Mouse (Mus musculus) cerebellum, adult 9-10 months (tissue): ENCODE measurements around the gene Gtf2h2.
"Not testable (repeated sequence)": the region's sequence is repeated elsewhere in the genome, so short reads cannot be mapped to it uniquely, and the experiment has no call there.

Experiments
- DNase-seq: peaks from one replicate; pipeline ENCODE4 v3.0.0; 2022

Gene Gtf2h2

GRCm38 (mm10) chr13:100483610-100484009 lies 8.8 kb downstream of the Gtf2h2 start:
- DNase-seq: no peak

GRCm38 (mm10) chr13:100463527-100464222 lies 28.7 kb downstream of the Gtf2h2 start:
- DNase-seq: no peak

GRCm38 (mm10) chr13:100461336-100461735 lies 31.0 kb downstream of the Gtf2h2 start:
- no peak for DNase-seq

DNA sequence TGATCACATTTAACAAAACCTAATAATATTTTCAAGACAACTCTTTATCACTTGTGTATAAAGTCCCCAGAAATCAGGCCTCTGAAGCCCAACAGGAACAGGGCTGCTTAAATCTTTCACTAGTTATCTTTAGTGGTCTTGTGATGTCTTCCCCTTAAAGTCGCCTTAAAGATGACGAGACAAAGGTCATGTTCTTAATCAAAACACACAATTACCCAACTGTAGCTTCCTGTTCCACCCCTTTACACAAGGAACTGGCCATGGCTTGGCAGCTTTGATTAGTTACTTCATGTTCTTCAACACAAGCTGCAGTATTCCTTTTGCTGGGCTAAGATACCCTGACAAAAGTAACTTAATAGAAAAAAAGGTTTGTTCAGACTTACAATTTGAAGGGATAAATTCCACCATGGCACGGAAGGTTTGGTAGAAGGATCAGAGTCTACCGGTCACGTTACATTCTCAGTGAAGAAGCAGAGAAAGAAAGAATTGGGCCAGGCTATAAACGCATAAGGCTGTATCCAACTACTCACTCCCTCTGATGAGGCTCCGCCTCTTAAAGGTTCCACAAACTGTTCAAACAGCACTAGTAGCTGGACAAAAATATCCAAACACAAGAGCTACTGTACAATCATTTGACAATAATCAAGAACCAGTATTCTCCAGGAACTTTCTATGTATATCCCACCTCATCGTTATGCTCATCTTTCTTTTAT lies 39.8 kb downstream of the Gtf2h2 start, which contains the start of gene Naip1:
Gene Naip1, minus strand, starts transcription at position 455 of the 713 bp plus-strand sequence.
- DNase-seq: not testable (repeated sequence)

DNA sequence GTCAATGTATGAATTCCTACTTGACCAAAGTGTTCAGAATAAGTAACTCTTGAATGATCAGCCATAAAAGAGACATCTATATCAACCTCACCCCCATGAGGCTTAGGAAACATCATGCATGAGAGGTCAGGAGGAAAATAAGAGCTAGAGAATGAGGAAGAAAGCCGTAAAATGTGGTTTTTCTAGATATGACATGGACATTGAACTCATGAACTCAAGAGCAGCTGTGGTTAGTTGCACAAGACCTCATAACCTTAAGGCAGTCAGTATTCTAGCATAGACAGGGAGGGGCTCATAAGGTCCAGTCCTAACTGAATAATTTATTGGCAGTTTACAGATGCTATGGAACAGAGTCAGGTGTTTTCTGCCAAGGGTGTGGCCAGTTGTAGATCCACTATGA lies 42.9 kb downstream of the Gtf2h2 start:
- DNase-seq: no peak

DNA sequence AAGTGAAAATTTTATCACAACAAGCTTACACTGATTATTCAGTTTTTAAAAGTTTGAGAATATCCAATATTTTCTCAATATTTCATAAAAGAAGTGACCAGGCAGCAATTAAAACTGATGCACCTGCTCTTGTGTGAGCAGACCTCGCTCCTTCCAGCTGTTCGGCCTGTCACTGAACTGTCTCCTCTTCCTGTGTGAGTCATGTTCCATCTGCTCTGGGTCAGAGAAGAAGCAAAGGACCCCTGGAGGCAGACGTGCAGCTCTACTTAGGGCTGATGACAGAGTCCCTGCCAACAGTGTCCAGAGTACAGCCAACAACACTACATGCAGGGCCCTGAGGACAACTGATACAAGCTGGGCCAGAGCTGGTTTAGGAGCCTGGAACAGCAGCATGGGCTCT lies 52.3 kb downstream of the Gtf2h2 start:
- no peak for DNase-seq

DNA sequence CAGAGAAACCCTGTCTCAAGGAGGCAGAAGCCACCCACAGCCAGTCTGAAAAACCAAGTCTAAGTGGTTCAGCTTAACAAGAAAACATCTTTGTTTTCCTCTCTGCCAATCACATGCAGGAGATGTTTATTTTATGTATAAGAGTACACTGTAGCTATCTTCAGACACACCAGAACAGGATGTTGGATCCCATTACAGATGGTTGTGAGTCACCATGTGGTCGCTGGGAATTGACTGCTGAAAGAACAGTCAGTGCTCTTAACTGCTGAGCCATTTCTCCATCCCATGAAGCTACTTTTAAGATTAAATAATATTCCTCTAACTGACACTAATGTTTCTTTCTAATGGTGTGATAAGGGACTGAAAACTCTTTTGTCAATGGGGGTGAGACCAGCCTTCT lies 53.7 kb downstream of the Gtf2h2 start:
- no peak for DNase-seq

DNA sequence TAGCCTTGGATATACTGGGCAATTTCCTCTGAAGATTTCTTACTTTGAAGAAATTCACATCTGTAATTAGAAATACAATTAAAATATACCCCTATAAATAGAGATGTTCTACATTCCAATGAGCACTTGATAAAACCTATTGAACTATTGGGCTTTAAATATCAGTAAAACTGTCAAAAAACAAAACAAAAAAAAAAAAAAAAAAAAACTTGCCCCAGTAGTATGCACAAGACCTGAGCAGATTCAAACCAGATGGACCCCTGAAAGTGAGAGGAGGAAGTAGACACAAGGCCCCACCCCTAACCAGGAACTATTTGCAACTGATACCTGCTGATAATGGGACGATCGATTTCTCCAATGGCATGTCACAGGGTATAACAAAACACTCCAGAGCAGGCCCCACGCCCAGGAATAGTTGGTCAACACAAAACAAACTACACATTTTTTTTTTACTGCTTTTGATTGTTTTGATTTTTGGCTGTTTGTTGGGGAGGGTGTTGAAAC lies 55.0 kb downstream of the Gtf2h2 start:
- DNase-seq: no peak

GRCm38 (mm10) chr13:100436556-100437163 lies 55.7 kb downstream of the Gtf2h2 start:
- DNase-seq: not testable (repeated sequence)

DNA sequence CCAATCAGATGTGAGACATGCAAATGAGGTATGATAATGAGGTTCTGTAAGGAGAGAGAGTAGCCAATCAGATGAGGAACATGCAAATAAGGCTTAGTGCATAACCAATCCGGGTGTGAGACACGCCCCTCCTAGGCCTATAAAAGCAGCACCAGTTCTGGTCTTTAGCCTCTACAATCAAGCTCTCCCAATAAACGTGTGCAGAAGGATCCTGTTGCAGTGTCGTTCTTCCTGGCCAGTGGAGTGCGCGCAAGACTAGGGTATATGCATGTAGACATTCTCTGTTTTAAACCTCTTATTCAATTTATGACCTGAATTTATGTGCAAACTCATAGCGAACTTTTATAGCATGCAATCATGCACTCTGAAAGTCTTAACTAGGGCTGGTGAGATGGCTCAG lies 72.4 kb downstream of the Gtf2h2 start:
- not testable (repeated sequence) for DNase-seq

DNA sequence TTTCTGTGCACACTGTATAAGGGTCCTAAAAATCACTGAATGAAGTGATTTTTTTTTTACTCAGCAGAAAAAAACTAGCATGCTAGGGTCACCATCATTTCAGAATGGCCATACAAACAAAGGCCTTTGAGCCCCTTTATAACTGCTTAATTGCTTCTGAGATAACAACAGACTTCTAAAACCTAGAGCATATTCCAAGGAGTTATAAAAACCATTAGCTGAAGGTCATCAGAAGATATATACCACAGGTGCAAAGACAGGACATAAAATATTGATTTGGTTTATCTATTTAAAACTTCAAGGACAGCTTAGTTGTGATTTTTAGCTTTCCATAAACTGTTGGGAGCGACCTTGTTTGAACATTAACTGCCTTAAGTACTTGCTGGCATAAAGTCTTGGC lies 78.0 kb downstream of the Gtf2h2 start:
- no peak for DNase-seq
